Mouse (Mus musculus): ENCODE measurements at regions not wholly inside any gene's neighbourhood (a gene's known extent, or its start where the extent isn't known, plus 50 kb on each side); places are given as distances from the start of the nearest gene placed in this dataset.

DNA sequence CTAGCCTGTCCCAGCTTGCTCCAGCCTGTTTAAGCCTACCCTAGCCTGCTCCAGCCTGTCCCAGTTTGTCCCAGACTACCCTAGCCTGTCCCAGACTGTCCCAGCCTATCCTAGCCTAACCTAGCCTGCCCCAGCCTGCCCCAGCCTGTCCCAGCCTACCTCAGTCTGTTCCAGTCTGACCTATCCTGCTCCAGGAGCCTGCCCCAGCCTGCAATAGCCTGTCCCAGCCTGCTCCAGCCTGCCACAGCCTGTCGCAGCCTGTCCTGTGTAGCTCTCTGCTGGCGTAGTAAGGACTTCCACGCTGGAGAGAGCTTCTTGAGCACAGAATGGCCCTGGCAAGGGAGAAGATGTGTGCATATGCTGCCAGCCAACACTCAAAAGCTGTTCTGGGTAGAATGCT lies 192.5 kb downstream of the Cdh26 start:
- no peak overlapping the region for H3K27ac ChIP-seq (ENCODE audit: insufficient read depth, low read length)
- TF ChIP-seq CTCF (IDR thresholded peaks at IDR 0.05; ENCODE audit: extremely low read depth, insufficient read depth, low read length) (0 out of 2 replicates have a peak, but pooled peaks have one; percentile 3), POLR2A (IDR thresholded peaks at IDR 0.05; ENCODE audit: extremely low read depth, insufficient read depth, low read length) (no peak)
- H3K4me3 ChIP-seq (ENCODE audit: insufficient read depth, low read length) = no peak overlapping the region

DNA sequence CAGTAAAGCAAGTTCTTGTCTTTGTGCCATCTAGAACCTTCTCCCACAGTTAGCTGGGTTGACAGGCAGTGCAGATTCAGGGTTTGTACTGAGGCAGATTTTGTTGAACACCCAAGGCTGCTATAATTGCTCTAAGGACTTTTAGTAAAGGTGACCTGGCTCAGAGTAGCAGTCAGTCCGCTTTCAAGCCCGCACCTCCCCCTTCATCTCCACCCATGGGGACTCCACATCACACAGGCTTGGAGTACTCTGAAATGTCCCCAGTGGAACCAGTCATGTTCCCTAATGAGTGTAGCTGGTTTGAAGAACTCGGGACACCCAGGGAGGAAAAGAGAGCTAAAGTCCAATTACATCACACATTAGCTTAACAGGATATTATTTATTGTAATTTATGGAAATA lies 194.1 kb downstream of the Cdh26 start:
- Histone ChIP-seq H3K4me1 (ENCODE audit: control insufficient read depth, insufficient read depth, low read length) (peaks cover 4% of the 10 kb centered on the region; the same call in 1 of the 2 replicates), H3K4me3 (ENCODE audit: insufficient read depth, low read length) (no peak overlapping the region), H3K27ac (ENCODE audit: insufficient read depth, low read length) (no peak overlapping the region)
- TF ChIP-seq POLR2A (IDR thresholded peaks at IDR 0.05; ENCODE audit: extremely low read depth, insufficient read depth, low read length) (no peak), CTCF (IDR thresholded peaks at IDR 0.05; ENCODE audit: extremely low read depth, insufficient read depth, low read length) (no peak)

More for the DNA sequence above, 192.5 kb downstream of the Cdh26 start:
- 0 out of 2 replicates have a peak, but pooled peaks cover under 1% of the 10 kb centered on the region for H3K4me1 ChIP-seq (ENCODE audit: control insufficient read depth, insufficient read depth, low read length)

DNA sequence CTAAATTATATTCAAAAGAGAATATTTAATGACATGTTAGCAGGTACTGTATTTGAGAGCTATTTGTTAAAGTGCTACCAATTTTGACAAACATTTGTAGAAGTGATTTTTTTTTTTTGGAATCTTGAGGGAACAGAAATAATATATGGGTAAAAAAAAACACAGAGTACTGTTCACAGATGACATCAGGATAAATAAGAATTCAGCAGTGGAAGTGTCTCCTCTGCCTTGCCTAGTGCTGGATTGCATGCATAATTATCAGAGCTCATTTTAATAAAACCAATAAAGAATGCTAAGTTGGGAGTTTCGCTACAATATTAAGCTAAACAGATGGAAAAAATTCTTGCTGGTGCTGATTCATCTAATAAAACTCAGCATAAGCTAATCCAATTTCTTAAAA lies 194.6 kb downstream of the Cdh26 start:
- Histone ChIP-seq H3K4me3 (ENCODE audit: insufficient read depth, low read length) (no peak overlapping the region), H3K27ac (ENCODE audit: insufficient read depth, low read length) (no peak overlapping the region), H3K4me1 (ENCODE audit: control insufficient read depth, insufficient read depth, low read length) (peaks cover 4% of the 10 kb centered on the region; the same call in 1 of the 2 replicates)
- TF ChIP-seq POLR2A (IDR thresholded peaks at IDR 0.05; ENCODE audit: extremely low read depth, insufficient read depth, low read length) = no peak
- TF ChIP-seq CTCF (IDR thresholded peaks at IDR 0.05; ENCODE audit: extremely low read depth, insufficient read depth, low read length) = no peak

DNA sequence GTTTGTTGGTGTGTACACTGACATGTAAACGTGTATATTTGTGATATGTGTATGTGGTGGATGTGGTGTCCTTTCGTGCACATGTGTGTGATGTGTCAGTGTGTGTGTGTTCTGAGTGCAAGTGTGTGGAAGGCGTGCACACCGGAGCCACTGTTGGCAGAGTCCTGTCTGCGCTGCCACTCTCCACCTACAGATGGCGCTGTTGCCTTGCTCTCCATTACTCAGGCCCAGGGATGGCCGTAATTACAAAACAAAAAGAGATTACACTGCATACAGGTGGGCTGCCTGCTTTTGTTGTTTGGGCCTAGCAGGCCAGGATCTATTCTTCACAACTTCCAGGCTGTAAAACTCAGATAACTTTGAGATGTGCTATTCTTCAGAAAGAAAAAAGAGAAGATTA lies 199.4 kb downstream of the Cdh26 start:
- no peak for TF ChIP-seq POLR2A (IDR thresholded peaks at IDR 0.05; ENCODE audit: extremely low read depth, insufficient read depth, low read length)
- TF ChIP-seq CTCF (IDR thresholded peaks at IDR 0.05; ENCODE audit: extremely low read depth, insufficient read depth, low read length) = peak; percentile 97
- no peak overlapping the region for H3K4me3 ChIP-seq (ENCODE audit: insufficient read depth, low read length)

GRCm38 (mm10) chr2:178630511-178630910 lies 200.2 kb downstream of the Cdh26 start:
- H3K4me3 ChIP-seq (ENCODE audit: insufficient read depth, low read length) = no peak overlapping the region
- peaks cover 4% of the 10 kb centered on the region; the same call in 1 of the 2 replicates for H3K4me1 ChIP-seq (ENCODE audit: control insufficient read depth, insufficient read depth, low read length)
- no peak for TF ChIP-seq POLR2A (IDR thresholded peaks at IDR 0.05; ENCODE audit: extremely low read depth, insufficient read depth, low read length)
- no peak for TF ChIP-seq CTCF (IDR thresholded peaks at IDR 0.05; ENCODE audit: extremely low read depth, insufficient read depth, low read length)
- H3K27ac ChIP-seq (ENCODE audit: insufficient read depth, low read length) = no peak overlapping the region

More for the DNA sequence above, 199.4 kb downstream of the Cdh26 start:
- Histone ChIP-seq H3K27ac (ENCODE audit: insufficient read depth, low read length) (no peak overlapping the region), H3K4me1 (ENCODE audit: control insufficient read depth, insufficient read depth, low read length) (peaks cover 4% of the 10 kb centered on the region; the same call in 1 of the 2 replicates)

DNA sequence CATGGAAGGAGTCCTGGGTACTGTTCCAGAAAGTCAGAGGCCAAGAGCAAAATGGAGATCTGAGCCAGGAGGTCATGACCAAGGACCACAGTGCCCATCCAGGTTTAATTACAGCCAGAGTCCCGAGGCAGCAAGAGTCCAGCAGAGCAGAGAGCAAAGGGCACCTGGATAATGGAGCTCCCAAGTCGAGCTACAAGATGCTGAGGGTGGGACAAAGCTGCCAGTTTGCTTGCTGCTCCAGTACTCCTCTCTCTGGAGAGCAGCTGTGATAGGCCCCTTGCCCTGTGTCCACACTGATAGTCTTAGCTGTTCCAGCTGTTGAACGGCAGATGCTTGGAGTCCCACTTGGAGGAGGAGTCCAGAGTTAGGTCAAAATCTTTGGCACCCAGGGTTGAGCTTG lies 201.0 kb downstream of the Cdh26 start:
- Histone ChIP-seq H3K4me1 (ENCODE audit: control insufficient read depth, insufficient read depth, low read length) (peaks cover 4% of the 10 kb centered on the region; the same call in 1 of the 2 replicates), H3K27ac (ENCODE audit: insufficient read depth, low read length) (no peak overlapping the region), H3K4me3 (ENCODE audit: insufficient read depth, low read length) (no peak overlapping the region)
- TF ChIP-seq CTCF (IDR thresholded peaks at IDR 0.05; ENCODE audit: extremely low read depth, insufficient read depth, low read length) (no peak), POLR2A (IDR thresholded peaks at IDR 0.05; ENCODE audit: extremely low read depth, insufficient read depth, low read length) (no peak)

GRCm38 (mm10) chr2:178631966-178632365 lies 201.6 kb downstream of the Cdh26 start:
- no peak overlapping the region for H3K27ac ChIP-seq (ENCODE audit: insufficient read depth, low read length)
- no peak overlapping the region for H3K4me3 ChIP-seq (ENCODE audit: insufficient read depth, low read length)
- H3K4me1 ChIP-seq (ENCODE audit: control insufficient read depth, insufficient read depth, low read length) = peaks cover 4% of the 10 kb centered on the region; the same call in 1 of the 2 replicates
- no peak for TF ChIP-seq CTCF (IDR thresholded peaks at IDR 0.05; ENCODE audit: extremely low read depth, insufficient read depth, low read length)

- Histone ChIP-seq H3K4me1 (ENCODE audit: control insufficient read depth, insufficient read depth, low read length) (peaks cover 2% of the 10 kb centered on the region; the same call in 1 of the 2 replicates), H3K4me3 (ENCODE audit: insufficient read depth, low read length) (no peak overlapping the region), H3K27ac (ENCODE audit: insufficient read depth, low read length) (no peak overlapping the region)
- TF ChIP-seq CTCF (IDR thresholded peaks at IDR 0.05; ENCODE audit: extremely low read depth, insufficient read depth, low read length) (no peak), POLR2A (IDR thresholded peaks at IDR 0.05; ENCODE audit: extremely low read depth, insufficient read depth, low read length) (no peak)
These were observed 202.7 kb downstream of the Cdh26 start for GRCm38 (mm10) chr2:178632831-178633585.

- Histone ChIP-seq H3K27ac (ENCODE audit: insufficient read depth, low read length) (no peak overlapping the region), H3K4me3 (ENCODE audit: insufficient read depth, low read length) (no peak overlapping the region), H3K4me1 (ENCODE audit: control insufficient read depth, insufficient read depth, low read length) (no peaks in the 10 kb centered on the region)
- TF ChIP-seq CTCF (IDR thresholded peaks at IDR 0.05; ENCODE audit: extremely low read depth, insufficient read depth, low read length) (no peak), POLR2A (IDR thresholded peaks at IDR 0.05; ENCODE audit: extremely low read depth, insufficient read depth, low read length) (no peak)
These were observed 203.8 kb downstream of the Cdh26 start for GRCm38 (mm10) chr2:178634116-178634515.

DNA sequence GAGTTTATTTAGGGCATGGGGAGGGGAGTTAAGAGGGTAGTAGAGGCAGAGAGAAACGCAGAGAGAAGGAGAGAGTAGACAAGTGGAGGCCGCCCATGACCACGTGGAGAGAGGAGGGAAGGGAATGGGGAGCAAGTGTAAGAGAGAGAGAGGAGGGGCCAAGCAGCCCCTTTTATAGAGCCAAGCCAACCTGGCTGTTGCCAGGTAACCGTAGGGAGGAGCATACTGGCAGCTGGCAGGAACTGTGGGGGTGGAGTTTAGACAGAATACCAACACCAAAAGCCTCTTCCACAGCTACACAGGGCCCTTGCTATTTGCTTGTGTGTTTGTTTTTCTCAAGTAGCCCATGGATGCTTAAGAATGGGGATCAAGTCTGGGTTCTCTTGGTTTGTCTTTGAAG lies 205.4 kb downstream of the Cdh26 start:
- no peak for TF ChIP-seq POLR2A (IDR thresholded peaks at IDR 0.05; ENCODE audit: extremely low read depth, insufficient read depth, low read length)
- TF ChIP-seq CTCF (IDR thresholded peaks at IDR 0.05; ENCODE audit: extremely low read depth, insufficient read depth, low read length) = no peak
- no peak overlapping the region for H3K4me3 ChIP-seq (ENCODE audit: insufficient read depth, low read length)
- no peak overlapping the region for H3K27ac ChIP-seq (ENCODE audit: insufficient read depth, low read length)
- H3K4me1 ChIP-seq (ENCODE audit: control insufficient read depth, insufficient read depth, low read length) = no peaks in the 10 kb centered on the region
